Mouse (Mus musculus): ENCODE results near the gene Ntm.

Ntm gene

DNA sequence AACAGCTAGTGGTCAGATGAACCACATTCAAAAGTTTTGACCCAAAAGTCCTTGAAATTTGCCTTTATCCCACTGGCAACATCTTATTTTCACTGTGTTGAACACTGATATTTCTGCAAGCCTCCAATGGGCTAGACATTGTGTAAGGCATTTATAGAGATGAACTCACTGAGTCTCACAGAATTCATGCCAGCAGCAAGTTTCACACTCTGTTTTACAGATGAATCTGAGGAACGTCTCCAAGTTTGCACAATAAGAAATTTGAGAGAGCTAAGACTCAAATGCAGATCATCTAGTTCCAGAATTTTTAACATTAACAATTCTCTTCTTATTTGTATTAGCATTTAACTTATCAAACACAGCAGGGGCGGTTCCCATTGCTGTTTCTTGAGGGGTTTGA, 203.9 kb downstream of the Ntm start:
- no peak for DNase-seq (ENCODE audit: low spot score in 2 of 2)

DNA sequence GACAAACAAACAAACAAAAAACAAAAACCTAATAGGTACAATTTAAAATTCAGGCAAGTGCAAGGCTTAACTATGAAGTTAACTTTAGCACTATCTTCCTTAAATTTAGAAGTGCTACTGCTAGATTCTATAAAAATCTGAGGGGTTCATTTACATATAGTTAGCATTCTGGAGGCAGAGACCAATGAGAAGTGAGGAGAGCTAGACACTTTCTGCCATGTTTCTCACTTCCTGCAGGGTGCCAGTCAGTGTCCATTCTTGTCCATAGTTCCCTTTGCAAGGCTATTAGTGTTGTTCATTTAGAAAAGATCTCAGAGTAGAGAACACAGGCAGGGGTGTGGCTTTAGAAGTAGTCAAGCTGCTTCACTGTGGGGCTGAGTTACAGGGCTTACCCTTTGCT, 208.6 kb downstream of the Ntm start:
- no peak for DNase-seq (ENCODE audit: low spot score in 2 of 2)

DNA sequence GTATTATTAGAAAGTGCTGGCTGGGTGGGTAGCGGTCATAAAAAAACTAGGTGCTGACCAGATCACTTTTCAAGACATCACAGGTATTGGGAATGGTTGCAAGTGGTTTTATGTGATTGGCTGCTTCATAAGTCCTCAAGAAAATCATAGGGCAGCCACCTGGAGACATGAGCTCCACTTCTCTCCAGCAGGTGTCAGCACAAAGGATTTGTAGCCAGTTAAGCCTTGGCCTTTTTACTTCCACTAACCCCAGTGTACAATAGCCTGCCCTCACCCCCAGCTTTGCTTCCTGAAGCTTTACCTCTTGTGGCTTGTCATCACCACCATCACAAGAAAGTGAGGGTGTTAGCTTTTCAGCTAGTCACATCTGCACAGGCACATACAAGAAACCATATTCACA, 211.5 kb downstream of the Ntm start:
- DNase-seq (ENCODE audit: low spot score in 2 of 2) = no peak

DNA sequence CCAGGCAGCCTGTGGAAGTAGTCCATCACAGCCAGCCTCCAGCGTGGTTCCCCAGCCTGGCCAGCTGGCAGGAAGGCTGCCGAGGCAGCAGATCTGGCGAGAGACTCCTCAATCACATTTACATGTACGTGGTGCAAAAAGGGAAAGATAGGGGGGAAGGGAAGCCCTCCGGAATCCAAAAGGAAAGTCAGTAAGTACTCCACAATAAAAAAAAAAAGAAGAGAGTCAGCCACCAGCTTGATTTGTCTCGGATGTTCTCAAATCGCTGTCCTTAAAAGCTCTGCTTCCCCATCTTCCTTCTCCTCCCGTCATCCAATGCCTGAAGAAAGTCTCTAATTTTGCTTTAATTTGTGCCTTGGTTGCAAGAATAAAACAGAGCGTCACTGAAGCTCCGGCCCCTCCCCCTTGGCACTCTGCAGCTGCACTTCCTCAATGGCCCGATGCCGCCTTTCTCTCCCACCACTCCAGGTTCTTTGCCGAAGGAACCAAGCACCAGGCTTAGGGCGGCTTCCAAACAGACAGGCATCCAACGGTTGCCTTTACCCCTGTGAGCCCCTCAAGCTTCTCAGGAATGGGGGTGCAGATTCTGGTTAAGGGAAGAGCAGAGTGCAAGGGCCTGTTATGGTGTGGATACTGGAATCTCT, 212.4 kb downstream of the Ntm start:
- peak; percentile 90 to 91 for DNase-seq (ENCODE audit: low spot score in 2 of 2)

DNA sequence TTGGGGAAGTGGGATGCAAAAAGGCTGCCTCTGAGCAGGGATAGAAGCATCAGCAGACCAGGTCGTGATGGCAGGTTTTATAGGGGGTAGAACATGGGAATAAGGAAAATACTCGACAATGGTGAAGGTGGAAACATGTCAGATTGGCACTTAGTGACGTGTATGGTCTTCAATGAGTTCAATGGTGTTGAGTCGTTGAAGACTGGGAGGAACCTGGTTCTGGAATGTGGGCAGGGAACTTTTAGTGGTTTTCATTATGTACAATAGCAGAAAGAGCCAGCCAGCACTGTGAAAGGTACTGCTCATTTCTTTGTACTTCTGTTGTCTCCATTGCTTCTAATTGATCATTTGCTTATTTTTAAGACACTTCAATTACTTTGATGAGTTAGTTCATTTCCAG, 214.9 kb downstream of the Ntm start:
- DNase-seq (ENCODE audit: low spot score in 2 of 2) = no peak

DNA sequence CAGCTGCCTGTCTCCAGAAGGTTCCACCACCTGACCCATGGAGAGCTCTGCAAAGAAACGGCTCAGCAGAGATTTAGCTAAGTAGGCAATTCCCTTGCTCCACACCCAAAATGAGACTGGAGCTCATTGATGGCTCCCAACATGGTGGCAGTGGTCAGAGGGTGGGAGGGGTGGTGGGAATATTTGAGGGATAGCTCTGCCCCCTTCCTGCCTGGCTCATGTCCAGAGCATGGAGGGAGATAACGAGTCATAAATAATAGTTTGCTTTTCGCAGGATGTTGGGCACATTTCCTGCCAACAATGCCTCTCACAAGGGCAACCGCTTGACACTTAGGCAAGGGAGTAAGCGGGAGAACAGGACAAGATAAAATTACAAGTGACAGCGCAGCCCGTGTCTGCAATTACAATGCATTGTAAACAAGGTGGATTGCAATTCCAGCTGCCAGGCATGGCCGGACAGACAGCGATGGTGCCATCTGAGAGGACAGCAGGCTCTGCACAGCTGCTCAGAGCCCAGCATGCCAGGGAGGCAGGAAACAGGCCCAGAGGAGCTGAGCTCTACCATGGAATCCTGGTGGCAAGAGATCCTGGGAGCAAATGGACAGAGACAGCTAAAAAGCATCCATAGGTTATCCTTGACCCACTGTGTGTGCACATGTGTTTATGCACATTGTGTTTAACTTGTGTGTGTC, 224.0 kb downstream of the Ntm start:
- no peak for DNase-seq (ENCODE audit: low spot score in 2 of 2)

DNA sequence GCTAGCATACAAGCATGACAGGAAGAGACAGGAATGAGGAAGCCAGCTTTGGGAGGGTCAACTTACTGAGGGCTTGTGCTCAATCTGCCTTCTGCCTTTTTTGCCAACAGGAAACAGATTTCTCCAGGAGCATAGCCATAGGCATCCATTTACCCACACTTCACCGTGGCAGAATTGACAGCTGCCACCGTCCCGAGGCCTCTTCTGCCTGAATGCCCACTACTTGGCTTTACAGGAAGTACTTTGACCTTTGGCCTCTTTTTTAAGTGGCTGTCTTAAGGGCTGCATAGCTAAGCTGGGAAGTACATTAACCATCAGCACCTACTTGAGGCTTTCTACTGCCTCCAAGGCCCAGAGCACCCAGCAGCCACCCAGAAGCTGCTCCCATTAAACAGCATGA, 226.9 kb downstream of the Ntm start:
- DNase-seq (ENCODE audit: low spot score in 2 of 2) = no peak

DNA sequence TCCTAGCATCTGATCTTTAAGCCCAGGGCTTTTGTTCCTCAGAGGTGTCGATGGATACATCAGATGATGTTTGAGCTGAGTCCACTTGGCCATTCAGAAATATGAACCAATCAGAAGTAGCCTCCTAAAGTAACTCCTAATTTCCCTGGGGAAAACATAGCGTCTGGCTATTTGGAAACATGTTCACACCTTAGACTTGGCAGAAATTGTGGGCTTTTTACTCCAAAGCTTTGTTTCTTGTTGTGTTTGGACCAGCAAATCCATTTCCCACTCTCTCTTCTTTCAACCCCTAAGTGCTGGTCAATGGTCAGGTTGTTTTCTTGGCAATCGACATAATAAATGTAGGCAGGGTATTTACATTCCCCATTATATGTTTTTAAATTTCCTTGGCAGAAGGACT, 230.0 kb downstream of the Ntm start:
- no peak for DNase-seq (ENCODE audit: low spot score in 2 of 2)

DNA sequence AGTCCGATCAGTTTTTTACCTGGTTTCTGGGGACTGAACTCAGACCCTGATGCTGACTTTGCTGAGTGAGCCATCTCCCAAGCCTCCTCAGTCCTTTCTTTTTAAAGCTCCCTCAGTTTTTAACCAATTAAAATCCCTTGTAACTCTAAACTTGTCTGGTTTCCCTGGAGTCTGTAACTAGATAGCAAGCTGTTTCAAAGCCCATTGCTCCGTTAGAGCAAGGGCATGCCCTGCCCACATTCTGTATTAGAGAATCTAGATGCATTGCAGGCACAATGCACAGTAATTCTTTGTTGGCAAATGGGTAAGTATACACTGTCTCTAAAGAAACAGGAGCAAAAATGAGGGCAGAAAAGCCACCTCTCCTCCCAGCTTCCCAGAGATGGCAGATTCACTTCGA, 231.3 kb downstream of the Ntm start:
- no peak for DNase-seq (ENCODE audit: low spot score in 2 of 2)

DNA sequence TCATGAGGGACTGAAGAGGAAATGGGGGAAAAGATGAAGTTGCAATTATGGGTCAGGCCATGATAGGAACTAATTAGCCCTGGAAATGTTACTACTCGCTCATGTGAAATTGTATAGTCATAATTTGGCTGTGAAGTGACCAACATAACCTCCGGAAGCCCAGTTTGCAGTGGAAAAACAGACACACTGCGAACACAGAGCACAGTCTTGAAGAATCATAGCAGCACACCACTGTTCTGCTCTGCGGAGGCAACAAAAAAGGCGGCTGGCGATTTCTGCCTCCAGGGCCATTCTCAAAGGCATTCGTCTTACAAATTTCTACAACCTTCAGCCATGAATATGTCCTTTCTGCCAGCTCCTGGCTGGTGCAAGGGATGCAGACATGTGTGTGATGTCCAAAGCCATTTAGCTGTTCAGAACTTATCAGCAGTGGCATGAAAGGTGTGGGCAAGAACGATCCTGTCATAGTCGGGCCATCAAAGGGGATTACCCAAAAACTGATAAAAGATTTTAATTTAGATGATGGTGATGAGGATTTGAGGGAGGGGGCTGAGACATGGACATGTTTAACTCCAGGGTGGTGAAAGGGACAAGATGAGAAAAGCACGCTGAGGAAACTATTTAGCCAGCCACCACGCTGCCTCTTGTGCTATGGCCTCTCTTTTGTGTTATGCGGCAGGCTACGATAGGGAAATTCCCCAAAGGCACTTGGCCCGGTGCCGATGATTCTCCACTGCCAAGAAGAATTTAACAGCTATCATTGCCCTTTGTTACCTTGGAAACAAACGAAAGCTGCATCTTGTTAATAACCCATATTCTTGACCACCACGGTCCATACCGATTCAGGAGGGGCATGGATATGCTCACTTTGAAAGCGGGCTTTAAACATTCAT, 235.2 kb downstream of the Ntm start:
- DNase-seq (ENCODE audit: low spot score in 2 of 2) = no peak

DNA sequence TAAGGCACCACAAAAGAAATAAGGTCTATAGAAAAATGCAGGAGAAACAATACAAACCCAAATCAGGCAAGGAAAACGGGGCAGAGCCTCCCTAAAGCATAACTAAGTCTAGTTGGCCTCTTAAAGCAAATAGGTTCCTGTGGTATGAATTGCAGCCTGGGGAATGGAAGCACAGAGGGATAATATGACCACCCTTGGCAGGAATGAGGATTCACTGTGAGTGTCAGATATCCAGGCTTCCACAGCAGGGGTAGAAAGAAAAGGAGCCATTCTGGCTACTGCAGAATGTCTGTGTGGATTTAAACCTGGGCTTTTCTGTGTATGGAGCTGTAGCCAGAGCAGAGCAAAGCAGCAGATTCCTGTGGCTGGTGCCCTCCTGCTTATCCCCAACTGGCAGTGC, 241.5 kb downstream of the Ntm start:
- DNase-seq (ENCODE audit: low spot score in 2 of 2) = no peak

DNA sequence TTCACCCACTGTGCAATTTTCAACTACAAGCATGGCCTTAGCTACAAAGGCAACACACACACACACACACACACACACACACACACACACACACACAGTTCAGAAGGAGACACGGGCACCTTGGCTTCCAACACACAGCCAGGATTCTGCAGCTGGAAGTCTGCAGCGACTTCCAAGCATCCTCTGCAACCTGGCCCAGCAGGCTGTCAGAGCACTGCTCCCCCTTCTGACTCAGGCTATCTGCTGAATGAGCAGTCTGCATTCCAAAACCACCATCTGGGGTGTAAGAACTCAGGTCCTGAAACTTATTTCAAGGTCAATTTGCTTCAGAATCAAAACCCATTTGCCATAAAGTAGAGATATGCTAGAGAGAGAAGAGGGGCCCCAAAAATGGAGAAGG, 246.1 kb downstream of the Ntm start:
- no peak for DNase-seq (ENCODE audit: low spot score in 2 of 2)

DNA sequence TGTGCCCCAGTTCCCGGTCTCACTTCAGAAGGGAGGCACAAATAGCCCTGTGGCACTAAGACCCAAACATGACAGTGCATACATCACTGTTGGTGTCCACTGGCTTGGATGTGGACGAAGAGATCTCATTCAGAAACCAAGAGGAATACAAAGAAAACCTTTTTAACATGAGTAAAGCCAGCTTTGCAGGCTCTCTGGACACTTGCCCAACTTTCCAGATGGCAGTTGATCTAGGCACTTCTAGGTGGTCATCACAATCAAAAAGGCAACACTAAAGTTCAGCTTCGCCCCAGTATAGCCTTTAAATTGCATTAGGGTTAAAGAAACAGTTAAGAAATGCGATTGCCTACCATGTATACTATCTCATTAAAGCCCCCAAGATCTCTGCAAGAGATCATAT, 264.7 kb downstream of the Ntm start:
- no peak for DNase-seq (ENCODE audit: low spot score in 2 of 2)

DNA sequence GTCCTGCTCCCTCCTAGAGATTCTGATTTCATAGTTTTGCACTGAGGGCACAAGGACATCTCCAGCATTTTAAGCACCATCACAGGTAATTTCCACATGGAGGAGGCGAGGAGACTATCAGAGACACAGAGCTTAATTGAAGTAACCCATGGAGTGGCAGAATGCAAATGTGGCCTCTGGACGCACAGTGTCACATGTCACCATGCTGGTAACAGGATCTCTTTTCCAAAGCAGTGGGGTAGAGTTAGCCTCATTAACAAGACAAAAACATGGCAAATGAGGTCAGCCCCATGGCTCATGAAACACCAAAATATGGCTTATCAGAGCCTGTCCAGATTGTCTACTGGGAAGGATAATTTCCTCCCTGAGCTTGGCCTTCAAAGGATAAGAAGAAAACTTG, 268.8 kb downstream of the Ntm start:
- DNase-seq (ENCODE audit: low spot score in 2 of 2) = no peak

DNA sequence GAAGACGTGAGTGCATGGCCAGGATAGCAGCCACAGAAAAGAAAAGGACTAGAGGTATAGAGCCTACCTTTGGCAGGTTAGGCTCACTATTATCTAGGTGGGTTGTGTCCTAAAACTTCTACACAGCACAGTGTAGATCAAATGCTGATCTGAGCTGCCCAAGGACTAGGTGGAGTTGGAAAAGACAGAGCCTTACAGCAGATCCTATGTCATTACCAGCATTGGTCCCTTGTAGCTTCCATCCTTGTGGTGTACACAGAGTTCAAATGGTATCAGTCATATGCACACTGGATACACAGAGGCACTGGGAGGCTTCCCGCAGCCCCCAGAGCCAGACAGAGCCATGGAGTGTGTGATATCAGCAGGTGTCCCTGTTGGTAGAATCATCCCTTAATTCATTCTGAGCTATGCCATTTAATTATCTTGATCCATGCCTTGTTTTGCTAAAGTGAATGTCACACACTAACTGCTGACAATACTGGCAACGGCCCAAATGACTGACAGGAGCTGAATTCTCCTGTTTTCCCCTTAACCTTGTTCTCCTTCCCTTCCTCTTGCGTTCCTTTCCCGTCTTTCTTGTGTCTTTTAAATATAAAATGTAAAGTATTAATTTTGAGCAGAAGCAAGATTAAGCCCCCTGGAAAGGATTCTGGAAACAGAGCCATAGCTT, 271.6 kb downstream of the Ntm start:
- no peak for DNase-seq (ENCODE audit: low spot score in 2 of 2)

DNA sequence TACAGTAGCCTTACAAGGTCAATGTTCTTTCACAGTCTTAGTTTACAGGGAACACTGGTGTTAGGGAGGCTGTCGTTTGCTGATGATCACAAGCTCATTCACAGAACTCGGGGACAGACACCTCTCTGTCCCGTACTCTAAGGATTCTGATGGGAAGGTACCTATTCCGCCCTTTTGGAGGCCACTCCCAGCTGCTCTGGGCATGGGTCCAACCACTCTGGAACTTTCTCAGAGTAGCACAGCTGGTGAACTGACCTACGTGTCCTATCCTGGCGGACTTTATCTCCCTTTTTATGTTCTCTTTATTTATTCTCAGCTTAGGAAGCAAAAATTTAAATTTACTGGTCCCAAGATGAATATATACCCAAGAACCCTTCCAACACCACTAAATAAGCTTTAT, 280.7 kb downstream of the Ntm start:
- DNase-seq (ENCODE audit: low spot score in 2 of 2) = no peak

DNA sequence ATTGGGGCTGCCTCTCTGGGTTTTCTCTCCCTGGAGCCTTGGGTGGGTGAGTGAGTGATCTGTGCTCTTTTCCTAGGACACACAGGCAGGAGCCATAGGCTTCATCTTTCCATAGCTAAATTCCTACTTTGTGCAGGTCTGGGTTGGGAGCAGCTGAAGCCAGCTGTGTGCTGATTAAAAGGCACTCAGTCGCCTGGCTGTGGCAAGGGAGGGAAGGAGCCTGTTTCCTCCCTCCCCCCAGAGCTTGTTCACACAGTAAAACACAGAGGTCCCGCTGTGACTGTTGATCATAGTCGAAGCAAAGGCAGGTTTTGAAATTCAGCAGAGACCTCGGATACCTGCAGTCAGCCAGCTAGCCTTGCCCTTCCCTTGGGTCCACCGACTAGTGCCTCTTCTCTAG, 282.3 kb downstream of the Ntm start:
- DNase-seq (ENCODE audit: low spot score in 2 of 2) = no peak

DNA sequence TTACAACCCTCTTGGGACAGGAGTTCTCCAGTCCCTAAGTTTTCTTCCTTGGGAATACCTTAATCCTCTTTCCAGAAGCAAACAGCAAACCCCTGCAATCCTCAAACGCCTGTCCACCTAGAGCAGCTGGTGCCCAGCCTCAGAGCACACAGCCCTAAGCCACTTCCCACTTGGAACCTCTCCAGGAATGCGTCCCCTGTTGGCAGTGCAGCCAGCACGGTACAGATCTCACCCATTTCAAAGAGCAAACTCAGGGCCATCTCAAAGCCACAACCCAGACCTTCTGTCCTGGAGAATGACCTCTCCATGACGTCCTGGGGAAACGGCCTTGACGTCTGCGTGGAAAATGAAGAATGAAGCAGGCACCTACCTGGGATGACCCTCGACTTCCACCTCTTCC, 289.0 kb downstream of the Ntm start:
- peak in 1 of 2 experiments; percentile 40 for DNase-seq (ENCODE audit: low spot score in 2 of 2)

DNA sequence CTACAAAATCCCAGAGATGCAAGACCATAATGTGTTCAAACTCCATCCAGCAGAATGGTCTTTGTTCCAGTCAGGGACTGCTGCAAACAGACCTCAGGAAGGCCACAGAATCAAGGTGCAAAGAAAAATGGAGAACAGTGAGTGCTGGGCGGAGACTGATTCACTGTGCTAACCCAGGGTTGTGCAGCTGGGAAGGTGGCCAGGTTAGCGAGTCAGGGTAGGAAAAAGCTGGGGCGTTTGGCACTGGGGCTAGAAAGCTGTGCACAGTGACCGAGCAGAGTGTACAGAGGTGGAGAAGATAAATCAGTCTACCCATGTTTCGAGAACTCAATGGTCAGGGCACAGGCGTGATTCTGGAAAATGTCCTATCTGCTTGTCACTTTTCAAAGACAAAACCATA, 291.1 kb downstream of the Ntm start:
- DNase-seq (ENCODE audit: low spot score in 2 of 2) = no peak

DNA sequence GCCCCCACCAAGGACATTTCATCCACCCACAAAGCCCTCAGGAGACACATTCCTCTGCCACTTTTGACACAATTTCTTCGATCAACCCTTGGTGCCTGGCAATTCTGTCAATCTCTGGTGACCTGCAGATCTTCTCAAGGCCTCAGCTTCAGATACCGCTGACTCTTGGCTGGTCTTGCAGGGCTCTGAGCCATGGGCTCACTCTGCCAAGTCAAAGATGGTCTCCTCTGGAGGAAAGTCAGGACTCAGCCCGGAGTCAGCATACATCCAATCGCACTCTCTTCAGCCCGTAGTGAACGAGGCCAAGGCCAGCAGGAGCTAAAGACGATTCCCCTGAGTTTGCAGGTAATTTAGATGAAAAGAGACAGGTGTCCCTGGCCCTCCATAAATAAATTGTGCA, 299.7 kb downstream of the Ntm start:
- DNase-seq (ENCODE audit: low spot score in 2 of 2) = no peak

DNA sequence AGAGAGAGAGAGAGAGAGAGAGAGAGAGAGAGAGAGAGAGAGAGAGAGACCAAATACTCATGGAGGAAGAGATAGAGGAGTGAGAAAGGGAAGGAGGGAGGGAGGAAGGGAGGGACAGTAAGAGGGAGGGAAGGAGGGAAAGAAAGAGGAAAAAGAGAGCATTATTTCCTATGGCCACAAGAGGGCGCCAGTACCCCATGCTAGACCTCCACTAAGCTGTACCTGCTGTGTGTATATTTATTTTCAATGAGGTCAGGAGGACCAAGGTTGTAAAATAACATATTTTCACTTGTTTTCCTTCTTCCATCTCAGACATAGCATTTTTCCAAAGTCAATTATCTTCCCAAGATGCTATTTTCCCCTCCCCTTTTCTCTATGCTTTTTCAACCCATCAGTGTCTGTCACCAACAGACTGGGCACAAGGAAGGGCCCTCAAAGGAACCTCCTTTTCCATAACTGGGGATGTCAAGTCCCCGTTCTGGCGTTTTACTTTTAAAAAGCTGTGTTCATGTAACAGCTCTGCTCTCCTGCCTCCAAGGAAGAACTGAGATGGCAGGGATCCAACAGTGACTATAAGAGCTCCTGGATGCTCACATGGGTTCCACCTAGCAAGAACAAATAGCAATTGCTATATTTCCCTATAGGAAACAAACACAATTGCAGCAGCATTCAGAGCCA, 301.3 kb downstream of the Ntm start:
- peak; percentile 64 to 69 for DNase-seq (ENCODE audit: low spot score in 2 of 2)

Data from right cerebral cortex, postnatal 10 days (tissue).